Mouse (Mus musculus) thymus, adult 18-20 months (tissue): ENCODE results near the gene Kif1c.

ENCODE experiments used
- DNase-seq, 2 experiments: peaks; one replicate each; pipeline ENCODE4 v3.0.0; 2022; ENCODE audit warnings: mixed read lengths in 2 of 2

The Kif1c gene

DNA sequence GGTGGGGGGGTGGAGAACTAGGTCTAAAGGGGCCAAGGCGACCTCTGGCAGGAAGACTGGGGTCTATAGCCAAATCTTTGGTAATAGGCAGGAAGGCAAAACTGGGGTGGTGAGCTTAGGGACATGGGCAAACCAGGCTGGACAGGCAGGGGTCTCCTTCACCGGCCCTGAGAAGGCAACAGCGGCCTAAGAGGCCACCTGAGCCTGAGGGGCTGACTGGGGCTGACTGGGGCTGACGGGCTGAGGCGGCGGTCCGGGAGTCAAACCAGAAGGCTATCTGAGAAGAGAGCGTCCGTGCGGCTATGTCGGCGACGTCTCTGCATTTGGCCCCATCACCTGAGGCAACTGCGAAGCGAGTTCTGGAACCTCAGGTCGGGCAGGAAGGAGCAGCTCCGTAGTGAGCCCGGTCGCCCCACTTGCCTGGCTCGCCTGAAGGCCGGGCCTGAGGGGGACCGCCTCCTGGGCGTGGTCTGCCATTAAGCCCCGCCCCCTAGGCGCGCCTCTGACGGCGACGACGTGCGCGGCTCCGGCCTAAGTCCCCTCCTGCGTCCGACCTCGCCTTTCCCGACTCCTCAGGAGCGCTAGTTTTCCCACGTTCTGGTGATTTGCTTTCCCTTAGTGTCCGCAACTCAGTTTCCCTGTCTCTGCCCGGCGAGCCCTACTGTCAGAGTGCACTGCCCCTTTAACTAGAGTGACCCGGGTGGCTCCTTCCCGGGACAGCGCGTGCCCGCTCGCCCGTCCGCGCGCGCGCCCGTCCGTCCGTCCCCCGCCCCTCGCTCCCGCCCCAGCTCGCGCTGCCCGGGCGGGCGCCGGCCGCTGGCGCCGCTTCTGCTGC is at the start of gene Kif1c, which contains the start of gene Inca1:
TSS of gene Kif1c (plus strand) at position 827 of the 835 bp plus-strand sequence.
TSS of gene Inca1 (minus strand) at position 434 of the 835 bp plus-strand sequence.
- peak; percentile 89 to 91 for DNase-seq

DNA sequence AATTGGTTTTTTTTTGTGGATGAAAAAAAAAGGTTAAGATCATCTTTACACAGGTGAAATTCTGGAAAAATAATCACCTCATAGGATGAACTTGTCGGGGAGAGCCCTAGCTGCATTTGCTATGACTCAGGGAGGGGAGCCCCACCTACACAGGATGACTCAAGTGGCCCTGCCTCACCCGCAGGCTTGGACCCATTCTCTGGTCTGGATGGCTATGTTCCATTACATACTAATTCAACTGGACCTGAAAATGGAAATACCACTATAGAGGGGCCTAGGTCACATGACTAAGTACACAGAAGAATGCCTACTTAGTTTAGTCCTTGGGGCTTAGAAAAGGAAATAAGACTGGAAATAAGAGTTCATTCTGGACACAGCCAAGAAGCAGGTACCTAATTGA is 49.0 kb upstream of the Kif1c start:
- DNase-seq, result no peak

DNA sequence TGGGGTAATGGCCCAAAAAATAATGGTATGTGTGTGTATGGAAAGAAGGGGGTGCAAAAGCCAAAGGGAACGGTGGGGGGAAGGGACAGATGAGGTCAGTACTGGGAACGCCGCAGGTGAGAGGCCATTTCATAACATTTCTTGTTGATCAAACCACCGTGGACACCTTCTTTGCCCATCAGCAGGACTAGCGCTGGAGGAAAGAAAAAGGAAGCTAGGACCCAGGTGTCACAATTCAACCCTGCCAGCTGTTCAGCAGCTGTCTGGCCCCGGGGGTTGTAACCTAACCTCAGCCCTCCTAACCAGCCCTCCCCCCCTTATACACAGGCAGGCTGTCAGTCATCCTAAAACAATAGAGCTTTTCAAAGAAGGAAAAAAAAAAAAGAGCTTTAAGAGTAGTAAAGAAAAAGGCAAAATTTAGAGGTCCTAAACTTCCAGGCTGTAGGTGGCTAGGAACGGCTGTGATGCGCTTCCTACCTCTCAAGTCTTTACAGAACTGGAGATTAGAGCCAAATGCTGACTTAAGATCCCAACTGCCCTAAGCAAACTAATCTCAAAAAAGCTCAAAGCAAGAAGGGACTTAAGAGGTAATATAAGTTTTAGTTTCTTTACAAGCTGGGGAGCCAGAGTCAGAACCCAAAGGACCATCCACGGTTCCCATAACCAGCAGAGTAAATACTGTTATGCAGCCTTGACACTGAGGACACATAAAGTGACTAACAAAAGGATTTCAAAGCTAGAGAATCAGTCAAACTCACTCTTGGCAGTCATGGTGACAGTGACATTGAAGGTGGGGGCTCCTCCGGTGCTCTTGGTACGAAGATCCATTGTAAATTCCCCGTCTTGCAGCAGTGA is 48.1 kb upstream of the Kif1c start:
- DNase-seq, result peak in 1 of 2 experiments; percentile 66

DNA sequence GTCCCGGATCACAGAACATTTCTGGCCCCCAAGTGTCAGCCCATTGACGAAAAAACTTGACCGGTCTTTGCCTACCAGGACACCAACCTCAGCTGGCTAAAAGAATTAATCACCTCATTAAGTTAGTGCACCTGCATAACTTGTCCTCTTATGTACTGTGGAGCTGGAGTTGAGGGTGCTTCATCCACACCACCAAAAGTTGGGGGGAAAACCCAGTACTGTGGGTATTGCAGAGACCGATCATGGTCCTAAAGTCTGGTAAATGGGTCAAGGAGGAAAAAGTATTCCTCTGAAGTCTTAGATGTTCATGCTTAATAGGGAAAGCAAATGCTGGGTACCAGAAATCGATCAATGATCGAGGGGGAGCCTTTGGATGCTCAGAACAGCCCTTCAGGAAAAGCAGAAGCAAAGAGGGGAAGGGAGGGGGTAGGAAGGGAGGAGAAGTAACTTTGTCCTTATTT is 47.4 kb upstream of the Kif1c start:
- DNase-seq, result no peak

DNA sequence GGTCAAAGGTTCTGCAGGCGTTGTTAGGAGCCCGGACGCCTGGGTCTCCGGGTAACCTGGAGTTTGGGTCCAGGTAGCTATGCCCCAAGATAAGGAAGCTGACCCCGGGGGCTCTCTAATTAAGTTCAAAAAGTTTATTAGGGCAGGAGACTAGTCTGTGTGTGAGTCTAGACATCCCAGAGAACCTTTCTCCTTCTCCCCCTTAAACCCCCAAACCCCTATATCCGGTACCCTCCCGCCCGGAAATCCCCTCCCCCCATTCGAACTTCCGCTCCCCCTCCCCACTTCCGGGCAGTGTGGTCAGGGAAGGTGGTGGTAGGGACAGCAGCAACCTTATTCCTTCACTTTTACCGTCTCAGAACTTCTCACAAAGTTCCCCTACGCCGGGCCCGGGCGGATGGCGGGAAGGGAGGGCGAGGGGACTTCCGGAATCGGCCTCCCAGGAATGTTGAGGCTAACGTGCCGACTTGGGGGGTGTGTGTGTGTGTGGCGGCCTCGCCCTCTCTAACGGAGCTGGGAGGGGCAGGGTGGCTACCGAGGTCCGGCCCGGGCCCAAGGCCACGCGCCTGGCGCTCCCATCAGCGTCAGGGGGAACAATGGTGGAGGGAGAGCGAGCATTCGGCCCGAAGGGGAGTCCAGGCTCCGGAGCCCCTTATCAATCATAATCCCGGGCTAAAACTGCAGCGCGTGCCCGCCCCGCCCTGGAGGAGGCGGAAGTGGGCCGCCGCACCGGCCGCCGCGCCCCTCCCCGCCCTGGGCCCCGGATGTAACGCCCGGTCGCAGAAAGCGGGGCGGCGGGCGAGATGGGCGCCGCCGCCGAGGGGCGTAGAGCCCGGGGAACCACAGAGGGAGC is 46.8 kb upstream of the Kif1c start:
- peak; percentile 59 to 75 for DNase-seq

DNA sequence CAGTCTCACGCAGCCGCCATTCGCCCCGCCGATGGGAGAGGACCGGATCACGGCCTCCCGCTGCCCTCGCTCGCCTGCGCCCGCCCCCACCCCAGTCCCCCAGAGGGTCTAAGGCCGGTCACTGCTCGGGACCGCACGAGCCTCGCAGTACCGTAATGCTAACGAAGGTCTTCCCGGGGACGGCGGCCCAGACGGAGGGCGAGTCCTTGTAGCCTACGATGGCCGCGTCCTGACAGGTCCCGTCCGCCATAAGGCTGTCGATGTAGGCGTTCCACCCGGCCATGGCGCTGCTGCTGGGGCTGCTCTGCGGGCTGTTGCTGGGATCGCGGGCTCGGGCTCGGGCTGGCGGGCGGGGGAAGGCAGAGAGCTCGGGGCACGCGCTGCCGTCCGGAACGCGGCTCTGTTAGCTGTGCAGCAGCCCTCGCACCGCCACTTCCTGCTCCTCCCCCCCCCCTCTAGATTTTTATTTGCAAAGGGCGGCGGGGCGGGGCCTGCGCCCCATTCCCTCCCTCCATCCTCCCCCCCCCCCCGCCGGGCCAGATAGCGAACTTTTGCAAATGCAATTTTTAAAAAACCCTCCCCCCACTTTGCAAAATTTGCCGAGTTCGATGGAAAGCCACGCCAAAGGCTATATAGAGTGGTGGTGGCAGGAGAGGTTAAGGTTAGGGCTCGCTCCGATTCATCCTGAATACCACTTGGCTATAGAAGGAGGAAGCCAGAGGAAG is 46.0 kb upstream of the Kif1c start, which contains the start of gene Pfn1:
TSS of gene Pfn1 (minus strand) at position 447 of the 725 bp plus-strand sequence.
- peak; percentile 73 to 80 for DNase-seq

DNA sequence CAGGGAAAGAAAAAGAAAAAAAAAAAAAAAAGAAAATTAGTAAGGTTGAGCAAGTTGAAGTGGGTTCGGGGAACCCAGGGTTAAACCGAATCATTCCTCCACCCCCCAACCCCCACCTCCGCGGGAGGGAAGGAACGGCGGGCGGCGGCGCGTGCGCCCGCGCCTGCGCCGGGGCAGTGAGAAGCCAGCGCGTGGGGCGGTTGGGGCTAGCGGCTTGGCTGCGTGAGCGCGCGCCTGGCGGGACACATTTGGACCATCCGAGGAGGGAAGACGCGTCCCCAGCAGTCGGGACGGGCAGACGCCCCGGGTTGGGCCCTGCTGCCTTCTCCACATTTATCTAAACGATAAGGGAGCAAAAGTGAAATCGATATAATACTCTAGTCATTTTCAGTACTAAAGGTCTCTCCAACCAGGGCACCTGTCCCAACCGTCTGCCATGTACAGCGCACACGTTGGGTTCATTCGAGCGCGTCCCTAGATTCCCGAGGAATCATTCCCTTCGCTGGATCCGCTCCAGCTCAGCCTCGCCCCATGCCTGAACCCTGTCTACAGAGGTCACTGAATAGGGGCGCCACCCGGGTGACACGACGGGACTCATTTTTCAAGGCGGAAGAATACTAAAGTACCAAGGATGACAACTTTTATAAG is 45.3 kb upstream of the Kif1c start:
- DNase-seq, result peak; percentile 68 to 69

DNA sequence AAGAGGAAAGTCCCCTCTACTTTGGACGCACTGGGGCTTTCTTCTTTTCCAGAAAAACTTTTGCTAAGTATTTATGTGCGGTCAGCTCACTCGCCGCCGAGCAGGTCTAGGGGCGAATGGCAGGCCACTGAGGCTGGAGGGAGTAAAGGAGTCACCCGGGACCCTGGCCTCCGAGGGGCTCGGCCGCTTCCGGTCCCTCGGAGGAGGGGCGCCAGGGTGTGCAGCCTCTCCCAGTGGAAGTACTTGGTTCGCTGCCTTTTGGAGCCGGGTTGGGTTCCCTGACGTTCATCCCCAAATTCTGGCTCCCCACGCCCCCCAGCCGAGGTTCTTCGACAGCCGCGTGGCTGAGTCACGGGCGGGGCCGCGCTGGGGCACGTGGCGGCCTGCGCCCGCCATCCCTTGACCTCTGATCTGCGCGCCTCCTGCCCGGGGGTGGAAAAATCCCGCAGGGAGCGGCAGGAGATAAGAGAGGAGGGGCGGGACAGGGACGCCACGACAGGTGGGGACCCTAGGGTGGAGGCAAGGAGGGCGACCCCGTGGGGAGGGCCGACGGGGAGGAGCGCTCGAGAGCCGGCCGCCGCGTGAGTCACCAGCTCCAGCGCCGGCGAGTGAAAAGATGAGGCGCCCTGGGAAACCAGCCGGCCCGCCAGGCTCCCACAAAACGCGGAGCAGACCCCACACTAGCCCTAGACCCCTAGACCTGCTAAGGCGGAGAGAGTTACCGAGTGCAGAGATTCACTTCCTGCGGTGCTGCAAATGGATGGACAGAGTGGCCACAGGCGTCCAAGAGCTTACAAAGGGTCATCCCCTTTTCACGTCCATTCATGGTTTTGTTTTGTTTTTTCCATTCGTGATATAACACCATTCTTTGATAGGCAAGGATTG is 44.5 kb upstream of the Kif1c start:
- peak; percentile 51 to 68 for DNase-seq

DNA sequence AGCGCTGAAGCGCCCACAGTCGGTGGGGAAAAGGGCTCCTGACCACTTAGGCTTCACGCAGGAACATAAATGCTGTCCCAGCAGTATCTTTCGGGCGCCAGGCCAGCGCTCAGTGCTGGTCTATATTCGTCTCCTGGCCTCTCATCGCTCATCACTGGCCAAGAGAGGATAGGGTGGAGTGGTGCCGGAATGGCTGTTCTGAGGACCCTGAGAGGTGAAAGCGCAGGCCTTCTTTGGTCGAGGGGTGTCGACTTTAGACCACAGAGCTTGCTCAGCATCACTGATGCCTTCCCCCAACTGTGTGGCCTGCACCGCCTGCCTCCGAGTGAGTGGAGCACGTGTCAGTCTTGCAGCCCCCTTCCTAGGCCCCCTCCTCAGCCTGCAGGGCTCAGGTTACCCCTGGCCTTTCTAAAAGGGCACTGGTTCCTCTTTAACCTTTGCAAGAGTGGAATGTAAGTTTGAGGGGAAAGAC is 43.9 kb upstream of the Kif1c start:
- DNase-seq, result no peak

DNA sequence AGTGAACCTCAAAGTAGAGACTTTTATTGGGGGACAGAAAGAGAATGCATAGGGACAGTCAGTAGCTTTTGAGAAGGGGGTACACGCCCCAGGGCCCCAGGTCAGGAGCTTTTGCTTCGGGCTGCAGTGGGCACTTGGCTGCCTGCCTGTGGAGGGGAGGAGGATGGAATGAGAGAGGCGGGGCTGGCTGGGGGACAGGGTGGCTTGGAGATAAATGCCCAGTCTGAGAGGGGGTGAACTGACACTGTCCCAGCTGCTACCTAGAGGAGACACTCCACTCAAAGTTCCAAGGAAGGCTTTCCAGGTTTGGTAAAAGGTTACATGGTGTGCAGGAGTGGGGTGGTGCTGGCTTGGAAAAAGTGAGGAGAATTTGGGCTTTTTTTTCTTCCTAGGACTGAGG is 43.4 kb upstream of the Kif1c start, which contains the start of gene Eno3:
TSS of gene Eno3 (plus strand) at position 239 of the 400 bp plus-strand sequence.
- DNase-seq, result no peak

DNA sequence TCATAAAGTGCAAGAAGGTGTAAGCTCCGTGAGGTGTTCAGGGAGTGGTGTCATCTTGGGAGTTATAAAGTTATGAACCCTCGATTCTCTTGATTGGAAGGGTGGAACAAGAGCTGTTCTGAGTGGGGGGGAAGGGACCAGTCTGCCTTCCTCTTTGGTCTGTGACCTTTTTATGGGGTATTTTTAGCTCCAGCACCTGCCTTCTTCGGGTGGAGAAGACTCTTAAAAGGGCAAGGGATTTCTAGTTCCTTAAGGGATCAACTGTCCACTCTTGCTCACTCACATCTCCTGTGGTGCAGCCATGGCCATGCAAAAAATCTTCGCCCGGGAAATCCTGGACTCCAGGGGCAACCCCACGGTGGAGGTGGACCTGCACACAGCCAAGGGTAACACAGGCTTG is 42.8 kb upstream of the Kif1c start:
- no peak for DNase-seq

DNA sequence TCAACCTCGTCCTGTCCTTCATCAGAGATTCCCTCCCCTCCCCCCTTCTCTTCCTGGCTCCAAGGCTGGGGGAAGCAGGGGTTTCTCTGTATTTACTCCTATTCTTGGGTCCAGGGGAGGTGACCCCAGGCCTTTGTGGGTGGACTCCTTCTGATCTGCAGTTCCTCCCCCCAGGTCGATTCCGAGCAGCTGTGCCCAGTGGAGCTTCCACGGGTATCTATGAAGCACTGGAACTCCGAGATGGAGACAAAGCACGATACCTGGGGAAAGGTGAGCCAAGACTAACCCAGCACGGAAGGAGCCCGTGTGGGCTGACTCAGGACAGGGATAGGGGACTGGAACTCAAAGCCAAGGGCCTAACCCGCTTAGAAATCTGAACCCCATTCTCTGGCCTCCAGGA is 42.4 kb upstream of the Kif1c start:
- no peak for DNase-seq

DNA sequence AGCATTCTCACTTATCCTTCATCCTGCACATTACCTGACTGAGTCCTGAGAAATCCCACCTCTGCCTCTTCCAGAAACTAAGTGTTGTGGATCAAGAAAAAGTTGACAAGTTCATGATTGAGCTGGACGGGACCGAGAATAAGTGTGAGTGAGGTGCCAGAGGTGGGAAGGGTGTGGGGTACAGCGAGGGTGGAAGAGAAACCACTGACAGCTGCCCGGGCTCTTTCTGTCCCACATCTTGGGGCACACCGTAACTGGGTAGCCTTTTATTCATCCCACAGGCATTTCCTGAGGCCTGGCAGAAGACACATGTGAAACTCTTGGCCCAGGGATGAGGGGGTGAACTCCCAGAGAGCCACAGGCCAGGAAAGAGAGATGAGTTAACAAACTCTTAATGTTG is 41.8 kb upstream of the Kif1c start:
- DNase-seq, result no peak

DNA sequence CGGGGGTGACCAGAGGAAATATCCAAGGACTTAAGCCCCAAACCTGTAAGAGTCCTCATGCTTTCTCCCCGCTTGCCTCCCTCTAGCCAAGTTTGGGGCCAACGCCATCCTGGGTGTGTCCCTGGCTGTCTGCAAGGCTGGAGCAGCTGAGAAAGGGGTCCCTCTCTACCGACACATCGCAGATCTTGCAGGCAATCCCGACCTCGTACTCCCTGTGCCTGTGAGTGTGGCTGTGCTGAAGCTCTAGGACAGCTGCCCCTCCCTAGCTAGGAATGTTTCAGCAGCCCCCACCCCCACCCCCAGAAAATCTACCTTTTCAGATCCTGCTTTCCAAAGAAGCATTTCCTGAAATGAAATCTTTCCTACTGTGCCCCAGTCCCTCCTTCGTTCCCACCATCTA is 41.4 kb upstream of the Kif1c start:
- DNase-seq, result no peak

DNA sequence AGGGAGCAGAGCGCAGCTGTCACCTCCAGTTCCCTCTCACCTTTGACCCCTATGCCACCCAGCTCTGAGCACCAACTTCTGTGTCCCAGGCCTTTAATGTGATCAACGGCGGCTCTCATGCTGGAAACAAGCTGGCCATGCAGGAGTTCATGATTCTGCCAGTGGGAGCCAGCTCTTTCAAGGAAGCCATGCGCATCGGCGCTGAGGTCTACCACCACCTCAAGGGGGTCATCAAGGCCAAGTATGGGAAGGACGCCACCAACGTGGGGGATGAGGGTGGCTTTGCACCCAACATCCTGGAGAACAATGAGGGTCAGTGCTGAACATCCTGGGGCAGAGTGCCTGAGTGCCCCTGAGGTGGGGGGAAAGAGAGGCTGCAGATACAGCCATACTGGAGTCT is 39.8 kb upstream of the Kif1c start:
- no peak for DNase-seq

DNA sequence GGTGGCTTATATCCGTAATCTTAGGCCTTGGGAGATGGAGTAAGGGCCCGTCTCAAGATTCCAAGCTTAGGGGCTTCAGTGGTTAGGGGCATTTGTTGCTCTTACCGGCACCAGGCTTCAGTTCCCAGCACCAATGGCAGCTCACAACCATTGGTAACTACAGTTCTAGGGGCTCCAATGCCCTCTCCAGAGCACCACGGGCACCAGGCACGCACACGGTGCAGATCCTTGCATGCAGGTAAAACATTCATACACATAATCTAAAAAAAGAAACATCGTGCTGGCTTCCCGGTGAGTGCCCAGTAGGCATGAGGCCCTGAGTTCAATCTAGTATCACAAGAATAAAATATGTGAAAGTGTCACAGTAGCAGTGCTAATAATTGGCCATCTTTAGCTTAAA is 37.2 kb upstream of the Kif1c start:
- no peak for DNase-seq

DNA sequence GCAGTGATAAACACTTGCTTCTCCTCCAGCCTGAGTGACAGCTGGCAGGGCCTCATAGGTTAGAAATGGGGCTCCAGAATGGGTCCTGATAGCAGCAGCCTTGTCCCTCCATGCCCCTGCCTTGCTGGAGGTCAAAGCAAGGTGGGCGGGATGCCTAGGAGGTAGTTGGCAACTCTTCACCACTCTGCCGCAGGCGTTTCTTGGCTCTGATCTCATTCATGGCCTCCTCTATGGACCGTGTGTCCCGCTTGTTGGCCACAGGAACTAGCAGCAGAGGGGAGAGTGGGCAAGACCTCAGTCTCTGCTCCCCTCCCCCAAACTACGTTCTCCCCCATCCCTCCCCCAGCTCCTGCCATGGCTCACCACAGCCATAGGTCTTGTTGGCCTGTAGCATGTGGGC is 36.4 kb upstream of the Kif1c start:
- no peak for DNase-seq

DNA sequence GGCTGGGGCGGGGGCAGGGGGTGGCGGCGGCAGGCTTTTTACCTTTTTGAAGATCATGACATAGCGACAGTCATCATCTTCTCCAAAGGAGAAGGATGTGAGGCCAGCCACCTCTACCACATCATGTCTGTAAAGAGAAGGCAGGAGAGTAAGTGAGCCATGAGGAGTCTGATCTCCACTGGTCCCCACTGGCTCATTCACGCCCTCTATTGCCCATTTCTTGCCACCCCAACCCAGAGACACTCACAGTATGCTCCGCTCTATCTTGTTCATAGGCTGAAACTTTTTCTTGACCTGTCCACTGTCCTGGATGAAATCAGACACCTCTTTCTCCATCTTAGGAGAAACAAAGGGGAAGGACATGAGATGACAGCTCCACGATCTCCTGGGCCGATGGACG is 35.6 kb upstream of the Kif1c start:
- no peak for DNase-seq

DNA sequence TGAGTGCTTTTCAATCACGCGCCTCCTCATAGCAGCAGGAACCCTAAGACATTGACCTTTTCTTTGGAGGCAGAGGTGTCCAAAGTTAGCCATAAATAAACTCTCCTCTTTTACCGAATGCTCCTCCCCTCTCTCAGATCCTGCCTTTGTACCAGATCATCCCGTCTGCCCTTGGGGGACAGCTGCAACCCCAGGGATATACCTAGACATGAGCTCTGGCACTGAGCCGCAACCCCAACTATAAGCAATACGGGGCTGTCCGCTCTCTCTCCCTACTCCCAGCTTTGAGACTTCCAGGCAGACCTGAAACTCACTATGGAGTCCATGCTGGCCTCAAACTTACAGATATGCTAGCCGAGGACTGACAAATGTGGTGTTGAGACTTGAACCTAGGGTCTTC is 33.7 kb upstream of the Kif1c start:
- no peak for DNase-seq
